ENCODE assay signal across 24 mouse cellular contexts in the genomic region with DNA sequence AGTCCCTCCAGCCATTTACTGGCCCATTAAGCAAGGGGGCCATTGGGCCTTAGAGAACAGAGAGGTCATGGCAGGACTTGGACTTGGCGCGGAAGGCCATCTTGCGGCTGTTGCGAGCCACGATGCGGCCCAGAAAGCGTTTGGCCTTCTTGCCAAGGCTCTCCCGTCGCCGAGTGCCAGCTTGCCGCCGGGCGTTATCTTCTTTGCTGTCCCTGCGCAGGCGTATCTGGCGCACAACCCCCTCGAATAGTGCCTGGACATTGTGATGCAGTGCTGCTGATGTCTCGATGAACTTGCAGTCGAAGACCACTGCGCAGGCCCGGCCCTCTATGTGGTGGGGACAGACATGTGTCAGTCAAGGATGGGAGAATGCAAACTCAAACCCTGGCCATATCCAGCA. TPM values are rescaled to one million over a fixed set of nuclear protein-coding genes. Genes with fewer than 3 reads are reported as not detected.
DNase-seq lines count a peak whose midpoint lies in the region; ATAC-seq and TF ChIP-seq lines count a peak whose summit lies in the region.
"Had no signal": no experiment of that assay in that cellular context is flagged by ENCODE, and none has a peak within 500 bp of the region (broad histone marks: within the 10 kb centered on the region; RNA-seq: fewer than 3 reads in every experiment).

No protein-coding gene starts in this region.

- H3K9ac ChIP-seq in heart, postnatal 0 days (replicated peaks; ENCODE audit: low read depth, low read length), result no peak overlapping the region
- H3K9ac ChIP-seq: forebrain, embryonic 15.5 days; kidney, embryonic 15.5 days; limb, embryonic 13.5 days; liver, embryonic 13.5 days; lung, embryonic 15.5 days had no signal

- H3K4me2 ChIP-seq in heart, postnatal 0 days (ENCODE audit: low read depth, low read length), result peak overlapping the region; percentile 67
- H3K4me2 ChIP-seq: forebrain, embryonic 15.5 days; kidney, embryonic 15.5 days; limb, embryonic 13.5 days; liver, embryonic 13.5 days; lung, embryonic 15.5 days; midbrain, embryonic 11.5 days had no signal

- H3K27me3 ChIP-seq in heart, postnatal 0 days (ENCODE audit: control insufficient read depth, insufficient read depth, low read length), result no peaks in the 10 kb centered on the region
- peaks cover 42% of the 10 kb centered on the region for H3K27me3 ChIP-seq in midbrain, embryonic 10.5 days (ENCODE audit: low read depth, poor library complexity, severe bottlenecking)

- no peak for TF ChIP-seq EP300 in heart, postnatal 0 days (IDR thresholded peaks at IDR 0.05; ENCODE audit: low read depth)

- peak overlapping the region; percentile 90 for H3K27ac ChIP-seq in heart, postnatal 0 days (ENCODE audit: low read depth)
- H3K27ac ChIP-seq in midbrain, embryonic 10.5 days (replicated peaks), result no peak overlapping the region
- H3K27ac ChIP-seq: forebrain, embryonic 15.5 days; kidney, embryonic 15.5 days; layer of hippocampus, adult 2 months; limb, embryonic 13.5 days; liver, embryonic 13.5 days; lung, embryonic 15.5 days; macrophage had no signal

- peaks cover 44% of the 10 kb centered on the region for H3K4me1 ChIP-seq in heart, postnatal 0 days (ENCODE audit: control insufficient read depth, insufficient read depth)
- peaks cover 30% of the 10 kb centered on the region for H3K4me1 ChIP-seq in midbrain, embryonic 10.5 days

- no peak overlapping the region for H3K4me3 ChIP-seq in heart, postnatal 0 days (ENCODE audit: low read depth, low read length)
- H3K4me3 ChIP-seq in midbrain, embryonic 10.5 days, result no peak overlapping the region
- H3K4me3 ChIP-seq: forebrain, embryonic 15.5 days; kidney, embryonic 15.5 days; layer of hippocampus, adult 2 months; limb, embryonic 13.5 days; liver, embryonic 13.5 days; lung, embryonic 15.5 days had no signal

- 61% methylated on average over 21 of the region's 21 CpGs for WGBS in heart, postnatal 0 days
- WGBS in midbrain, embryonic 10.5 days, result 96% methylated on average over 21 of the region's 21 CpGs

- peak; percentile 95 for DNase-seq in heart, adult 11 months
- no peak for DNase-seq in heart, postnatal 25 days (ENCODE audit: low spot score)
- DNase-seq in urinary bladder, postnatal 4 days (ENCODE audit: low spot score in 2 of 2), result peak; percentile 15 to 57
- no peak for DNase-seq in urinary bladder, postnatal 36 days (ENCODE audit: low spot score in 2 of 2)
- peak; percentile 5 for DNase-seq in heart, postnatal 0 days (ENCODE audit: low spot score)
- no peak for DNase-seq in midbrain, embryonic 10.5 days (ENCODE audit: low spot score)
- DNase-seq: B cell, adult 2 months; cerebellum, adult 9-10 months; embryo, embryonic 11 days; layer of hippocampus, postnatal 36 days; liver, embryonic 13.5 days; thymus, postnatal 36 days had no signal

- peaks cover 11% of the 10 kb centered on the region for H3K36me3 ChIP-seq in heart, postnatal 0 days (replicated peaks; ENCODE audit: control insufficient read depth, insufficient read depth, low read length)
- H3K36me3 ChIP-seq in midbrain, embryonic 10.5 days, result no peaks in the 10 kb centered on the region
- H3K36me3 ChIP-seq: forebrain, embryonic 15.5 days; limb, embryonic 13.5 days; liver, embryonic 13.5 days; lung, embryonic 15.5 days had no signal

- no peaks in the 10 kb centered on the region for H3K9me3 ChIP-seq in heart, postnatal 0 days (replicated peaks; ENCODE audit: control insufficient read depth, low read length)
- no peaks in the 10 kb centered on the region for H3K9me3 ChIP-seq in midbrain, embryonic 10.5 days (replicated peaks)
- H3K9me3 ChIP-seq: forebrain, embryonic 15.5 days; kidney, embryonic 15.5 days; limb, embryonic 13.5 days; liver, embryonic 13.5 days; lung, embryonic 15.5 days had no signal

- intact Hi-C loops in heart, postnatal 25 days (cut with DNase I), result loop anchor here (2.0 kb wide), 1 partner anchor 18 kb away; no protein-coding TSS in a partner anchor

- no peak for ATAC-seq in heart, postnatal 0 days (ENCODE audit: insufficient read depth, low read depth)
- ATAC-seq in granulocyte monocyte progenitor cell, adult 5-6 weeks (replicated peaks; ENCODE audit: poor library complexity, severe bottlenecking), result no peak
- ATAC-seq: forebrain, embryonic 15.5 days; hindbrain, embryonic 16.5 days; intestine, embryonic 16.5 days had no signal

- TF ChIP-seq CTCF in heart, postnatal 0 days (IDR thresholded peaks at IDR 0.05; ENCODE audit: low read depth), result no peak

RNA-seq across cellular contexts. Expression of a gene that starts 2.7 kb away (rescaled TPM):
- 100 to 1,000 TPM; 323 to 376 TPM for total RNA-seq in heart, postnatal 25 days (2021)
- total RNA-seq in heart, postnatal 0 days (2014; rRNA removed; ENCODE audit: low replicate concordance), result 197 and 317 TPM in 2 replicates
- 235 and 284 TPM in 2 replicates for polyA plus RNA-seq in heart, postnatal 0 days (2015; fragmentation: Nextera tagmentation; extraction: Ambion mirVana)
- polyA plus RNA-seq in midbrain, embryonic 10.5 days (2016; fragmentation: Nextera tagmentation; extraction: Ambion mirVana), result 1.3 and 2.0 TPM in 2 replicates
- 0.95 and 2.6 TPM in 2 replicates for total RNA-seq in granulocyte monocyte progenitor cell, adult 5-6 weeks (2014; fragmentation: Nextera tagmentation)
- total RNA-seq in granulocyte monocyte progenitor cell, adult 5-6 weeks (2017), result 1.3 and 2.1 TPM in 2 replicates

RNA-seq across cellular contexts. Expression of a gene that starts 4.2 kb away (rescaled TPM):
- total RNA-seq in heart, postnatal 25 days (2021), result 1 to 10 TPM; 2.4 to 3.1 TPM
- total RNA-seq in heart, postnatal 0 days (2014; rRNA removed; ENCODE audit: low replicate concordance), result 8.3 and 8.9 TPM in 2 replicates
- polyA plus RNA-seq in heart, postnatal 0 days (2015; fragmentation: Nextera tagmentation; extraction: Ambion mirVana), result 11.4 and 13.1 TPM in 2 replicates
- not detected in 2 replicates for polyA plus RNA-seq in midbrain, embryonic 10.5 days (2016; fragmentation: Nextera tagmentation; extraction: Ambion mirVana)
- total RNA-seq in granulocyte monocyte progenitor cell, adult 5-6 weeks (2014; fragmentation: Nextera tagmentation), result not detected in 2 replicates
- not detected in 2 replicates for total RNA-seq in granulocyte monocyte progenitor cell, adult 5-6 weeks (2017)
- total RNA-seq: layer of hippocampus, adult 2 months; layer of hippocampus, postnatal 36 days; left cerebral cortex, postnatal 14 days had no signal
- polyA plus RNA-seq: forebrain, embryonic 15.5 days; hindbrain, embryonic 16.5 days; limb, embryonic 13.5 days; liver, embryonic 13.5 days; macrophage; midbrain, embryonic 11.5 days; testis, adult 2 months had no signal

RNA-seq across cellular contexts. Expression of a gene that starts 13.4 kb away (rescaled TPM):
- 10 to 100 TPM; 58.7 to 66.5 TPM for total RNA-seq in heart, postnatal 25 days (2021)
- total RNA-seq in heart, postnatal 0 days (2014; rRNA removed; ENCODE audit: low replicate concordance), result 132 and 184 TPM in 2 replicates
- polyA plus RNA-seq in heart, postnatal 0 days (2015; fragmentation: Nextera tagmentation; extraction: Ambion mirVana), result 141 and 147 TPM in 2 replicates
- 107 and 110 TPM in 2 replicates for polyA plus RNA-seq in midbrain, embryonic 10.5 days (2016; fragmentation: Nextera tagmentation; extraction: Ambion mirVana)
- 21.4 and 40.5 TPM in 2 replicates for total RNA-seq in granulocyte monocyte progenitor cell, adult 5-6 weeks (2014; fragmentation: Nextera tagmentation)
- total RNA-seq in granulocyte monocyte progenitor cell, adult 5-6 weeks (2017), result 14.8 and 24.8 TPM in 2 replicates

RNA-seq across cellular contexts. Expression of a gene that starts 37.2 kb away (rescaled TPM):
- total RNA-seq in heart, postnatal 25 days (2021), result 10 to 100 TPM; 20.1 to 29.0 TPM
- 4.0 and 4.2 TPM in 2 replicates for total RNA-seq in heart, postnatal 0 days (2014; rRNA removed; ENCODE audit: low replicate concordance)
- 5.7 and 6.1 TPM in 2 replicates for polyA plus RNA-seq in heart, postnatal 0 days (2015; fragmentation: Nextera tagmentation; extraction: Ambion mirVana)
- 14.3 and 16.5 TPM in 2 replicates for polyA plus RNA-seq in midbrain, embryonic 10.5 days (2016; fragmentation: Nextera tagmentation; extraction: Ambion mirVana)
- total RNA-seq in granulocyte monocyte progenitor cell, adult 5-6 weeks (2014; fragmentation: Nextera tagmentation), result 9.6 and 13.1 TPM in 2 replicates
- 10.3 and 11.4 TPM in 2 replicates for total RNA-seq in granulocyte monocyte progenitor cell, adult 5-6 weeks (2017)

Comparison
In these comparisons a context has a peak if more than half of its experiments do, and no peak if none do; other contexts are left out.
1. DNase-seq: peak in heart, adult 11 months (single experiment), urinary bladder, postnatal 4 days (2 of 2) and heart, postnatal 0 days (single experiment); none in heart, postnatal 25 days (single experiment), urinary bladder, postnatal 36 days (0 of 2) and midbrain, embryonic 10.5 days (single experiment).
2. RNA of a gene that starts 2.7 kb away (total RNA-seq): 323 to 376 TPM in heart, postnatal 25 days and 197 to 317 TPM in heart, postnatal 0 days; 0.95 to 2.6 TPM in granulocyte monocyte progenitor cell, adult 5-6 weeks; every median in the first group is over 10 times any median in the second.